In the genomic region with DNA sequence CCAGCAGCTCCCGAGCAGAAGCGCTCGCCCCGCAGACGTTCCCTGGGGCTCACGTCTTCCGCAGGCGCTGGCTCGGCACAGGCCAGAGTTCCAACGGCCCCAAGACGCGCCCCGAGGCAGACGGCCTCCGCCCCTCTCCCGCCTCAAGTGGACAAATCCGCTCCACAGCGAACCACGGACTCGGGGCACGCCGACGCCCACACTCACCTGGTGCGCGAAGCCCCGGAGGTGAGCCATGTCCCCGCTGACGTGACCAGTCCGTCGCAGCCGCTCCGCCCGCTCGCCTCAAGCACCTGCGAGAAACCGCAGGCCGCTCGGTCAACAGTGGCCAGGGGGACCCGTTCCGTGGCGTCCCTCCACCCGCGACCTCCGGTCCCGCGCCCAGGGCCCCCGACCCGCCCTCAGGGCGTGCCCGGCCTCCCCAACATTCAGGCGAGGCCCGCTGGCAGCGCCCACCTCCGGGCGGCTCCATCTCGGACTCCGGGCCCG, we compare ENCODE assay signal across 8 mouse cellular contexts. TPM values are rescaled to one million over a fixed set of nuclear protein-coding genes. Genes with fewer than 3 reads are reported as not detected.
DNase-seq lines count a peak whose midpoint lies in the region; ATAC-seq lines count a peak whose summit lies in the region.

No protein-coding gene starts in this region.

- H3K4me1 ChIP-seq in forebrain, embryonic 16.5 days (replicated peaks; ENCODE audit: control insufficient read depth, insufficient read depth, low read length), result peaks cover 24% of the 10 kb centered on the region
- H3K4me1 ChIP-seq in stomach, embryonic 15.5 days, result peaks cover 15% of the 10 kb centered on the region

- H3K79me2 ChIP-seq in macrophage (ENCODE audit: inconsistent target), result peaks cover 48% of the 10 kb centered on the region

- H3K9ac ChIP-seq in forebrain, embryonic 16.5 days (replicated peaks; ENCODE audit: low read depth, low read length), result peak overlapping the region; percentile 97
- H3K9ac ChIP-seq in stomach, embryonic 15.5 days, result peak overlapping the region; percentile 76

- H3K4me3 ChIP-seq in forebrain, embryonic 16.5 days (replicated peaks; ENCODE audit: low read length), result peak overlapping the region; percentile 99
- peak overlapping the region; percentile 65 for H3K4me3 ChIP-seq in macrophage (ENCODE audit: inconsistent target)
- peak overlapping the region; percentile 79 for H3K4me3 ChIP-seq in stomach, embryonic 15.5 days (replicated peaks)

- no peaks in the 10 kb centered on the region for H3K9me3 ChIP-seq in forebrain, embryonic 16.5 days (ENCODE audit: control insufficient read depth, low read length)
- H3K9me3 ChIP-seq in stomach, embryonic 15.5 days, result no peaks in the 10 kb centered on the region

- H3K4me2 ChIP-seq in forebrain, embryonic 16.5 days (ENCODE audit: low read length), result peak overlapping the region; percentile 90
- H3K4me2 ChIP-seq in stomach, embryonic 15.5 days, result peak overlapping the region; percentile 77

- H3K36me3 ChIP-seq in forebrain, embryonic 16.5 days (ENCODE audit: control insufficient read depth, insufficient read depth), result peaks cover 3% of the 10 kb centered on the region; the same call in 1 of the 2 replicates
- H3K36me3 ChIP-seq in macrophage (ENCODE audit: inconsistent target), result no peaks in the 10 kb centered on the region
- H3K36me3 ChIP-seq in stomach, embryonic 15.5 days, result no peaks in the 10 kb centered on the region

- no peaks in the 10 kb centered on the region for H3K27me3 ChIP-seq in forebrain, embryonic 16.5 days (replicated peaks; ENCODE audit: control insufficient read depth, insufficient read depth, low read length)
- no peaks in the 10 kb centered on the region for H3K27me3 ChIP-seq in stomach, embryonic 15.5 days (replicated peaks)

- peak overlapping the region; percentile 85 for H3K27ac ChIP-seq in forebrain, embryonic 16.5 days (ENCODE audit: low read length)
- H3K27ac ChIP-seq in macrophage, result no peak overlapping the region
- peak overlapping the region; percentile 93 for H3K27ac ChIP-seq in stomach, embryonic 15.5 days

- peak; percentile 74 for DNase-seq in adrenal gland, postnatal 14 days
- no peak for DNase-seq in adrenal gland, adult 8-10 months
- peak; percentile 55 for DNase-seq in right cerebral cortex, postnatal 14 days
- no peak for DNase-seq in right cerebral cortex, adult 18-20 months
- DNase-seq in kidney, postnatal 25 days, result peak; percentile 49 to 87

- no peak for ATAC-seq in forebrain, embryonic 16.5 days
- ATAC-seq in stomach, embryonic 15.5 days (ENCODE audit: insufficient read depth, low FRiP score, low read depth), result peak; percentile 25

- 0% methylated on average over 55 of the region's 58 CpGs for WGBS in forebrain, embryonic 16.5 days
- WGBS in macrophage (ENCODE audit: missing documents), result 1% methylated on average over 55 of the region's 58 CpGs
- 1% methylated on average over 58 of the region's 58 CpGs for WGBS in stomach, embryonic 15.5 days

RNA-seq across cellular contexts. Expression of a gene that starts 23.3 kb away (rescaled TPM):
- 101 and 103 TPM in 2 replicates for total RNA-seq in adrenal gland, postnatal 14 days (2021)
- total RNA-seq in adrenal gland, adult 8-10 months (2022), result 100 to 1,000 TPM; 135 to 201 (median 170) TPM
- 316 and 341 TPM in 2 replicates for polyA plus RNA-seq in forebrain, embryonic 16.5 days (2015; fragmentation: Nextera tagmentation; extraction: Ambion mirVana)
- total RNA-seq in macrophage (2018; cell fraction: chromatin; rRNA removed), result 100 to 1,000 TPM in 13 of 26 experiments, 10 to 100 TPM in 13; 53.9 to 175 (median 98.5) TPM
- 10 to 100 TPM; 16.9 to 38.5 (median 26.3) TPM for total RNA-seq in macrophage (2018; cell fraction: cytosol; rRNA removed)
- total RNA-seq in macrophage (2018; cell fraction: nucleus; rRNA removed), result 100 to 1,000 TPM in 5 of 26 experiments, 10 to 100 TPM in 21; 35.7 to 126 (median 66.7) TPM
- polyA plus RNA-seq in macrophage (2018), result 28.4 to 40.0 TPM (median 31.3 TPM) in 3 replicates
- 155 and 157 TPM in 2 replicates for polyA plus RNA-seq in stomach, embryonic 15.5 days (2015; fragmentation: Nextera tagmentation; extraction: Ambion mirVana)

RNA-seq across cellular contexts. Expression of a gene that starts 50.3 kb away (rescaled TPM):
- 9.9 and 12.2 TPM in 2 replicates for total RNA-seq in adrenal gland, postnatal 14 days (2021)
- 10 to 100 TPM in 3 of 4 experiments, 1 to 10 TPM in 1; 9.1 to 13.5 (median 11.1) TPM for total RNA-seq in adrenal gland, adult 8-10 months (2022)
- polyA plus RNA-seq in forebrain, embryonic 16.5 days (2015; fragmentation: Nextera tagmentation; extraction: Ambion mirVana), result 89.5 and 104 TPM in 2 replicates
- total RNA-seq in macrophage (2018; cell fraction: chromatin; rRNA removed), result under 1 TPM in 1 of 26 experiments, not detected in 25; 0.47 TPM
- under 1 TPM in 1 of 26 experiments, not detected in 25; 0.14 TPM for total RNA-seq in macrophage (2018; cell fraction: cytosol; rRNA removed)
- total RNA-seq in macrophage (2018; cell fraction: nucleus; rRNA removed), result not detected
- not detected in 3 replicates for polyA plus RNA-seq in macrophage (2018)
- polyA plus RNA-seq in stomach, embryonic 15.5 days (2015; fragmentation: Nextera tagmentation; extraction: Ambion mirVana), result 70.8 and 79.6 TPM in 2 replicates

Comparison
In these comparisons a context has a peak if more than half of its experiments do, and no peak if none do; other contexts are left out.
1. DNase-seq: peak in adrenal gland, postnatal 14 days (single experiment), right cerebral cortex, postnatal 14 days (single experiment) and kidney, postnatal 25 days (2 of 2); none in adrenal gland, adult 8-10 months (single experiment) and right cerebral cortex, adult 18-20 months (single experiment).
2. RNA of a gene that starts 50.3 kb away (polyA plus RNA-seq): 89.5 to 104 TPM in forebrain, embryonic 16.5 days and 70.8 to 79.6 TPM in stomach, embryonic 15.5 days; not detected in macrophage; every median in the first group is over 10 times any median in the second.
3. Peak in every context shown above with its lines, with median percentiles within 50 percentile points of each other: H3K4me3 ChIP-seq.